Mouse (Mus musculus) gonadal fat pad, adult 2 months (tissue): ENCODE measurements around the gene Aox3. TPM values are rescaled to one million over a fixed set of nuclear protein-coding genes. Genes with fewer than 3 reads are reported as not detected.

Experiments
- DNase-seq: peaks from one replicate; pipeline ENCODE4 v3.0.0-alpha.2; 2012; ENCODE audit warnings: low read depth
- polyA plus RNA-seq: library from polyadenylated mRNA; depleted of rRNA; stranded (reverse); fragments of >200 nt; gene quantifications from 2 replicates; pipeline ENCODE4 v1.2.3, GENCODE M21; 2012

Gene Aox3
- polyA plus RNA-seq, 1 experiment, result 1.1 TPM

GRCm38 (mm10) chr1:58198386-58198785 lies 85.5 kb downstream of the Aox3 start:
- no peak for DNase-seq

GRCm38 (mm10) chr1:58210203-58210602 lies 97.3 kb downstream of the Aox3 start, which contains the start of gene Aox4:
Gene Aox4, plus strand, starts transcription at chr1:58210397.
- no peak for DNase-seq

GRCm38 (mm10) chr1:58212805-58213204 lies 99.9 kb downstream of the Aox3 start:
- no peak for DNase-seq

GRCm38 (mm10) chr1:58213838-58214237 lies 100.9 kb downstream of the Aox3 start:
- DNase-seq, result no peak

- no peak for DNase-seq
These were observed 102.4 kb downstream of the Aox3 start for GRCm38 (mm10) chr1:58215353-58215752.

GRCm38 (mm10) chr1:58215956-58216532 lies 103.1 kb downstream of the Aox3 start:
- DNase-seq, result no peak

GRCm38 (mm10) chr1:58221070-58221469 lies 108.1 kb downstream of the Aox3 start:
- DNase-seq, result no peak

- DNase-seq, result no peak
These were observed 108.9 kb downstream of the Aox3 start for GRCm38 (mm10) chr1:58221879-58222278.

GRCm38 (mm10) chr1:58228086-58228485 lies 115.2 kb downstream of the Aox3 start:
- DNase-seq, result no peak

GRCm38 (mm10) chr1:58228916-58229315 lies 116.0 kb downstream of the Aox3 start:
- DNase-seq, result no peak

GRCm38 (mm10) chr1:58229774-58230173 lies 116.8 kb downstream of the Aox3 start:
- DNase-seq, result no peak

- no peak for DNase-seq
These were observed 117.6 kb downstream of the Aox3 start for GRCm38 (mm10) chr1:58230542-58230941.

- DNase-seq, result no peak
These were observed 122.5 kb downstream of the Aox3 start for GRCm38 (mm10) chr1:58235405-58235804.

- DNase-seq, result peak; percentile 19
These were observed 124.8 kb downstream of the Aox3 start for GRCm38 (mm10) chr1:58237527-58238299.

GRCm38 (mm10) chr1:58238440-58238839 lies 125.5 kb downstream of the Aox3 start:
- DNase-seq, result no peak

- no peak for DNase-seq
These were observed 126.0 kb downstream of the Aox3 start for GRCm38 (mm10) chr1:58238961-58239360.

- DNase-seq, result no peak
These were observed 127.4 kb downstream of the Aox3 start for GRCm38 (mm10) chr1:58240347-58240746.

GRCm38 (mm10) chr1:58244487-58244886 lies 131.6 kb downstream of the Aox3 start:
- DNase-seq, result no peak

- DNase-seq, result no peak
These were observed 135.6 kb downstream of the Aox3 start for GRCm38 (mm10) chr1:58248518-58248917.
